Mouse (Mus musculus): ENCODE data around the gene Pax3. TPM values are rescaled to one million over a fixed set of nuclear protein-coding genes. Genes with fewer than 3 reads are reported as not detected.

Gene Pax3
- total RNA-seq, 2 experiments from 2014 or later: not detected

DNA sequence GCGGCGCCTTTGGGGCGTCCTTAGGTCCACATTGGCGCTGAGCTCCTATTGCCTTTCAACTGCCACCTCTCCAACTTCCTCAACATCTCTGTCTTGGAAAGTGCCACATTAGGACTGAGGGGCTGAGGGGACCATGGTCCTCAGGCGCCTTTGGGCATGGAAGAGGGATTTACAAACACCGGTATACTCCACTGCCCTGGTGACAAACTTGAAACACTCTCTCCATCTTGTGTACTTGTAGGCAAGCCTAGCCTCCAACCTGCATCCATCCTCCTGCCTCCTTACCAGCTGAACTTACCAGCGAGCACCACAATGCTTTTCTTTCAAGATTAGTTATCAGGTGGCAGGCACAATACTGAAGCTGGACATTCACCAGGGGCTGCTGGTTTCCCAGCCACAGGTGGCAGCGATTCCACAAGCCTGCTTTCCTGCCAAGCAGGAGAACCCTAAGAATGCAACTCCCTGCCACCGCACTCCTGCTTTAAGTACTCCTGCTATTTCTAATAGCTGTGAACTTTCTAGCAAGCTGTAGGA lies 11.4 kb upstream of the Pax3 start:
- TF ChIP-seq CTCF (IDR thresholded peaks at IDR 0.05): no peak
- no peak for DNase-seq
- Histone ChIP-seq H3K27ac (no peak overlapping the region), H3K4me3 (no peak overlapping the region)
- intact Hi-C loops (cut with DNase I): no loop called here

DNA sequence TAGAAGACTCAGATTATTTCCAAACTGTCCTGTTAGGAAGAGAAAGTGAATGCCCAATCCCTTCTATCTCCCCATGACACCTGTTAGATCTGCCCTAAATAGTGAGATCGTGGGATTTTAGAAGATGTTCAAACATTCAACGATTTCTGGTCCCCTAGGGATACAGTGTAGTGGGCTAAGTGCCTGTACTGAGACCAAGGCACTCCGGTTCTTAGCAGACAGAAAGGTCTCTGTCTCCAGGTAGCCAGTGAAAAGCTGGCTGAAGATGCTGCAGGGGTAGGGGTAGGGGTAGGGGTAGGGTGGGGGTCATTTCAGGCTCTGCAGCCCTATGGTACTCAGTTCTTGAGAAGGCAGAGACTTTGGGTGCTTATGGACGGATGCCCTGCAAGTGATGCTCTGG lies 7.4 kb upstream of the Pax3 start:
- no peak for TF ChIP-seq CTCF (IDR thresholded peaks at IDR 0.05)
- no peak overlapping the region for H3K27ac ChIP-seq
- peak overlapping the region; percentile 75 for H3K4me3 ChIP-seq
- no peak for DNase-seq
- intact Hi-C loops (cut with DNase I): no loop called here

DNA sequence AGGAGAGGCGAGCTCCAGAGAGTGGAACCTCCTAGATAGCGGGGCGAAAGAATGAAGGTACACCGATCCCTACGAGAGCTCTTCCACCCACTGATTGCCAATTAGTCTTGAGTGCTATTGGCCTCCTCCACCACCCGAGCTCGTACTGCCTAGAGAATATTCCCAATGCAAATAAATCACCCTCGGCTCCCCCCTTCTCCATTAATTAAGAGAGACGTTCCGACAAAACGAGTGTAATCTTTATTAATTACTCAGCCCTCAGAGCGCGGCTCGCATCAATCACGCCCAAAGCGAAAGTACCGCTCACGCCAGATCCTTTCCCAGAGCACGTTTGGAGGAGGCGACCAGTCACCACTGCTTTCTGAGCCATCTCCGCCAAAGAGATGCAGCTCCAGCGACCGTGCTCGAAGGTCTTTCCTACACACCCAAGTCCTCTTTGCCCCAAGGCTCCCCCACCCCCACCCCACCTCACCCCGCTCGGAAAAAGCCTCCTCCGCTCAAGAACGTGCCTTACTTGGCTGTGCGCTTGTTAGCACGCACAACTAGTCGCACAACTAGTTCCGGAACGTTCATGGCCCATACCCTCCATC lies 6.8 kb upstream of the Pax3 start:
- no peak for DNase-seq
- intact Hi-C loops (cut with DNase I): no loop called here
- peak overlapping the region; percentile 75 for H3K4me3 ChIP-seq
- TF ChIP-seq CTCF (IDR thresholded peaks at IDR 0.05): no peak
- H3K27ac ChIP-seq: no peak overlapping the region

DNA sequence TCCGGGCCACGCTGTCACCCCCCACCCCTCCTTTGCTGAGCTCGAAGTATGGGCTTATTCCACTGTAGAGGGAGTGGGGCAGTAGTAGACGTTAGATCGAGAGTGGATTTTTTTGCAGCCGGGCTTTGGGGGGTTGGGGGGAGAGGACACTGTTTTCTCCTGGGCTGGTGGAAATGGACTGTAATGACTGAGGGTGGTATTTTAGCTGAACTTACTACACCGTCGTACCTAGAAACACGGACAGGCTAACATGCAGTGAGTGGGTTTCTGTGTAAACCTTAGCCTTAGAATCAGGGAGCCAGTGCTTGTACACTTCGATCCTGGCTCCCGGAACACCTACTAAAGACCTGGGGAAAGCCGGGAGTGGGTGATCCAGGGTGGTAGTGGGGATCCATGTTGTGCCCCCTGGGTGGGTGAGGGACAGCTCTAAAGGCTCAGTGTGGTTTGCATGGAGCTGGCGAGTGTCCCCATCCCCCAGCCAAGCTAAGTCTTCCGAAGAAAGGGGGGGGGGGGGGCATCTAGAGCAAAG lies 6.2 kb upstream of the Pax3 start:
- no peak for DNase-seq
- intact Hi-C loops (cut with DNase I): no loop called here
- Histone ChIP-seq H3K4me3 (peak overlapping the region; percentile 75), H3K27ac (no peak overlapping the region)
- no peak for TF ChIP-seq CTCF (IDR thresholded peaks at IDR 0.05)

DNA sequence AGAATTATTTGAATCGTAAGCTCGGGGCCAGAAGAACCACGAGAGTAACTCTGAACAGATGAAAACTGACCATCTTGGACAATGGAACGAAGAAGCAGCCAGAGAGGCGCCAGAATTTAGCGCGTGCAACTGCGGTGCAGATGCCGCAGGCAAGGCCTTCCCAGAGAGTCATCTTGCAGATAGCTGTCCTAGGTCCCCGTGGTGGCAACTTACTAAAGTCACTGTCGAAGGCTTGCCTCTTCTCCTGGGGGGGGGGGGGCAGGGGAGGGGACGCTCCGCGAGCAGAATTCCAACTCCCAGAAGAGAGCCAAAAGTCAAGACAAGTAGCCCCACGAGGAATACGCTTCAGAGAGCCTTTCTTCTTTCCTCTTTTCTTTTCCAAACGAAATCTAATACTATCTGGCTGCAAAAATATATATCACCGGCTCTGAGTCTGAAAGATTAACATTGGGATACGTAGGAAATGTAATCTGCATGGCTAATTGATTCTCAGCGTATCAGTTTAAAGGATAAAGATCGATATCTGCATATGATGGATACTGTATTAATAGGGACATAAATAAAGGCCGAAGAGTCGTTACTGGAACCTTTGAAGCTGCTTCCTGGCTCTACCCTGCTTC lies 5.6 kb upstream of the Pax3 start:
- intact Hi-C loops (cut with DNase I): no loop called here
- no peak for TF ChIP-seq CTCF (IDR thresholded peaks at IDR 0.05)
- H3K4me3 ChIP-seq: peak overlapping the region; percentile 75
- DNase-seq: no peak
- H3K27ac ChIP-seq: no peak overlapping the region

DNA sequence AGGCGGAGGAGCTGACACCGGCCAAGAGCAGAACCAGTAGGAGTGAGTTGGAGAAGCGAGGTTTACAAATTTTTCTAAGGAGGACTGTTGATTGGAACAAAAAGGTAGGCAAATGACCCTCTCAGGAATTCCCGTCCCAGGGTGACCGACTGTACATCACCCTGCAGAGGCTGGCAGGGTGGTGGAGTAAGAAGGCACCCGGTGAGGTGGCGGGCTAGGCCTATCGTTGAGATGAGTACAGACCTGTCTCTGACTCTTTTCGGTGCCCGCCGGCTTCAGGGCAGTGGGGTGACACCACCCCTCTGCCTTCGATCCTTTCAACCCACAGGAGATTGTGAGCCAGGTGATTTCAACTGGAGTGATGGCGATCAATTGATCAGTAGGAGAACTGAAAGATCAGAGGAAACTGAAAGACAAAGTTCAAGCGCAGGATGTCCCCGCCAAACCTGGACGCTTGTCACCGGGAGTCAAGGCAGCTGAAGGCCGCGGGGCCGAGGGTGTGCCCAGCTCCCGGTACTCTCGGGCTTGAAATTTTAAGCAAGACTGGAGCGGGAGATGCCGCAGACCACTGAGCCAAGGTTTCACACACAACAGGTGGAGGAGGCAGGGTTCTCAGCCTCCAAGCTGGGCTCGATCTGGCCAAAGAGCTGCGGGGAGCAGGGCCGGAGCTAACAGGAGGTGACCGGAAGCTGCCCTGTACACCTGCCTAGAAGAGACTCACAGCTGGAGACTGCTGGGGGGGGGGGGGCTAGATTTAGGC lies 4.5 kb upstream of the Pax3 start:
- intact Hi-C loops (cut with DNase I): no loop called here
- DNase-seq: no peak
- Histone ChIP-seq H3K4me3 (no peak overlapping the region), H3K27ac (no peak overlapping the region)
- no peak for TF ChIP-seq CTCF (IDR thresholded peaks at IDR 0.05)

DNA sequence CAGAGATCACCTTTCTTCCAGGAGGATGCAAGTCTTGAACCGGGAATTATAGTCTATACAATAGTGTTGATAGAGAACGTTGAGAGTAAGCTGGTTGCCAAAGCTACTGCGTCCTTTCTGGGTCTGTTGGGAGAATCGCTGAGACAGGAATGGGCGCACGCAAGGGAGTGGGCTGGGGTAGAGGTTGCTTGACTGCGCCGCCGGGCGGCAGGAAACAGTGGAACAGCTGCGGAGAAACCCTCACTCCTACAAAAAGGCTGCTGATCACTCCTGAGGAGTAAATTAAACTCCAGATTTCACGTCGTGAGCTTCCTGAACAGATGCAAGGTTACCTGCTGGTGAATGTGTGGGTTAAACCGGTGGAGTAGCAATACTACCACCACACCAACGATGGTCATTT lies 3.3 kb upstream of the Pax3 start:
- TF ChIP-seq CTCF (IDR thresholded peaks at IDR 0.05): no peak
- no peak for DNase-seq
- intact Hi-C loops (cut with DNase I): no loop called here
- Histone ChIP-seq H3K4me3 (no peak overlapping the region), H3K27ac (no peak overlapping the region)

DNA sequence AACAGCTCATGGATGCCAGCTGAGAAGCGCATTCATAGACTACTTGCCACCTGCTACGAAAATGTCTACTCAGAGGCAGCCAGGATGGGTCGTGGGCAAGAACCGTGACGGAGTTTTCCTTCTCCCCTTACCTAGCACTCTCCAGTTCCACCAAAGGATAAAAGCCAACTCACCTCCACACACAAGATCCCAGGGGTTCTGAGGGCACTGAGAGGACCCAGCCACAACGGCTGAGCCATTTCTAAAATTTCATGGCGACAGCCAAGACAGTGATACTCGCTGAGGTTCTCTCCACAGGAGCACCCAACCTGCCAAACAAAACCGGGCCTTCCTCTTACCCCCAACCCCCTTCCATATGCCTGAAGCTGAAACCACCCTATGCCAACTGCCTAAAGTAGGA lies 2.3 kb upstream of the Pax3 start:
- intact Hi-C loops (cut with DNase I): no loop called here
- Histone ChIP-seq H3K4me3 (no peak overlapping the region), H3K27ac (no peak overlapping the region)
- no peak for TF ChIP-seq CTCF (IDR thresholded peaks at IDR 0.05)
- no peak for DNase-seq

DNA sequence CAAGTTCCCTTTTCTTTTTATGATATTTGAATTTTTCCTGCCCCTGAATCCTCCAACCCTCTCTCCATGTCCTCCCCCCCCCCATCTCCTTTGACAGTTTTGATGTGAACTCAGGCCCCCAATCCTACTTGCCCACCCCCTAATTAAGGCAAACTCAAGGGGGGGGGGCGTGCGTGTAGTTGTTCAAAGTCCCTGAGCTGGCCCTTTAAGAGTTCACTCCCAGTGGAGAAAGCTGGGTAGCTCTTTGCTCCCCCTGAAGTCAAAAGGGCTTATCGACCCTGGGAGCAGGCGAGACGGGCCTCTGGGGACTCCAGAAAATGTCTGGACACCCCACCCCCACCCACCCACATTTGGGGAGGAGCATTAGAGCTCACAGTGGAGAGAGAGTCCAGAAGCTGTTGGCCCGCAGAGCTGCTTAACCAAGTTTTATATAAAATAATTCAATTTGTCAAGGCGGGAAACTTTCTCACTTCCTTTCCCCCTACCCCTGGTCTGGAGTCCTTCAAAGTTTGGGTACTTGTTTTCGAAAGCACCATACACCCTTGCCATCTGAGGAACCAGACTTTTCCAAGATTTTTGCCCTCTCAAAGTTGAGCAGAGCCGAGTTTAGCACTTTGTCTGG lies 1.5 kb upstream of the Pax3 start:
- no peak for DNase-seq
- no peak for TF ChIP-seq CTCF (IDR thresholded peaks at IDR 0.05)
- Histone ChIP-seq H3K27ac (no peak overlapping the region), H3K4me3 (no peak overlapping the region)
- intact Hi-C loops (cut with DNase I): no loop called here

DNA sequence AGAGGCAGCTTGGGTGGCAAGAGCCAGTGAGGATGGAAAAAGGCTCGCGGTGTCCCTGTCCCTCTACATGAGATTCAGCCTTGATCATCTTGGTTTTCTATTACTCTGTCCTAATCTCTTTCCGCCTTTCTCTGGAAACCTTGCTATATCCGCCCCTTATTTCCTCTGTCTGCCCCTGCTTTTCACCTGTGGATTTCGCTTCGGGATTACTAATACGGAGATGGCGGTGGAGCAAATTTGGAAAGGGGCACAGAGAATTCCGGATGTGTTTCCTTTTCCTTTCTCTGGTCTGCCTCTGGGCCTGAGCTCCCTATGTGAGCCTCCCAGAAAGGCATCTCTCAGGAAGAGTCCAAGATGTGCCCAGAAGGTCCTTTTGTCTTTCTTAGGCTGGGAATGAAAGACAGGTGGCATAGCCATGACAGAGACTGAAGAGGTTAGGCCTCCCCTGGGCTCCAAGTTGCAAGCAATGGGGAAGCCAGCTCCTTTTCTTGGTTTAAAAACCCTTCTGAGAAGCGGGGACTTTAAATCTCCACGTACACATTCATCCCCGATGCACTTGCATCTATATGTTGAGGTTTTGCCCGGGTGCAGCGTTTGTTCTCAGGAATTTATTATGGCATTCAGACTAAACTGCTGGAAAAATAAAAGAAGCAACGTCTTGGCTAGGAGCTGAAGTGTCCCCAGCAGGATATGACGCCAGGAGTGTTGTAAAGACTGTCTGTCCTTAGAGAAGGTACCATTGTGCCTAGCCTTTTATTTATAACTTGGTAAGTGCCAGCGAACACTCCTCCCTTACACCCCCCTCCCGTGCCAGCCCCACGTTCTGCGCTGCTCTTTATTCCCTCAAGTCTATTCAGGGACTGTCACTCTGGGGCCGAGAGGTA lies 659 bp upstream of the Pax3 start:
- no peak for DNase-seq
- TF ChIP-seq CTCF (IDR thresholded peaks at IDR 0.05): no peak
- Histone ChIP-seq H3K27ac (no peak overlapping the region), H3K4me3 (peak overlapping the region; percentile 64)
- intact Hi-C loops (cut with DNase I): no loop called here

DNA sequence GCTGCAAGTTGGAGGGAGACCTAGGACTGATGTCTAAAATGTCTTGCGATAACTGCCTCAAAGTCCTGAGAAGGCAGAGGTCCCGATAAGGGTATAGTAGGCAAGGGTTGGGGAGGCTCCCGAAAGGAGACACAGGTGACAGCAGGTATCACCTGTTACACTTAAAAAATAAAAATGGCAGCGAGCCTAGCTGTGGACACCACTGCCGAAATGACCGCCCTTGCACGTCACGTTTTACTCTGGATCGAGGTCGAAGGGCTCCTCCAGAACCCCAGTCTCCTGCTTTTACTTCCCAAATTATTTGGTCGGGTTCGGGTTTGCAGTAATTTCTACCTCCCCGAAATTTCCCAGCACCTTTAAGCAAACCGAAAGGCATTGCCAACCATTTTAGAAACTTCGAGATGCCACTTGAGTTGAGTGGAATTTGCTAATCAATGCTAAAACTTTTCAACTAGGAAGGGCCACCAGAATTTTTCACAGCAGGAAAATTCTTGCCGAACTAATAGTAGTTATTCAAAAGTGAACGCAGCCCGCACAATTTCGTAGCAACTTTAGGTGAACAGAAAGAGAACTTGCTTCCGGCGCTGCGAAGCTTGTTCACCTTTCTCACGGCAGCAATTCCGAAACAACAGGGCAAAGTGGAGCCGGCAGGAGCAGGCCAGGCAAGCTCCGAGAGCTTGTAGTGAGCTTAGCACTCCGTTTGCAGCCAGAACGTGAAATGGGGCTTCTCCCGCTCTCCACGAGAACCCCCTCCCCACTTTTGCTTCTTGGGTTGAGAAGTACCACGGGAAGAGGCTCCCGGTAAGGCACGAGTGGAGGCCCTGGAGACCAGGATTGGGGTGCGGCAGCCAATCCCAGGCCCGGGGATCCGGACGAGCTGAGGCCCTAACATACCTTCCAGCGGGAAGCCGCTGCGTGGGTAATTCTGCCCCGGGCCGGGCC lies 892 bp downstream of the Pax3 start:
- intact Hi-C loops (cut with DNase I): no loop called here
- Histone ChIP-seq H3K27ac (no peak overlapping the region), H3K4me3 (peak overlapping the region; percentile 64)
- TF ChIP-seq CTCF (IDR thresholded peaks at IDR 0.05): no peak
- no peak for DNase-seq
